Mouse (Mus musculus): ENCODE measurements around the gene Dnajc2.

GRCm38 (mm10) chr5:21732930-21733329 is 52.1 kb downstream of the Dnajc2 start:
- TF ChIP-seq EP300 (IDR thresholded peaks at IDR 0.05) (no peak), CTCF (IDR thresholded peaks at IDR 0.05) (peak; percentile 87)

Measured in lung, postnatal 0 days (tissue).